In genomic region chr5:66523681-66524503, GRCm38 (mm10) we compare ENCODE assay signal across 9 mouse cellular contexts.
DNase-seq lines count a peak whose midpoint lies in the region; ATAC-seq and TF ChIP-seq lines count a peak whose summit lies in the region.
"Had no signal": no experiment of that assay in that cellular context is flagged by ENCODE, and none has a peak within 500 bp of the region (broad histone marks: within the 10 kb centered on the region; RNA-seq: fewer than 3 reads in every experiment).

No protein-coding gene starts in this region.

- WGBS in lung, embryonic 14.5 days, result 53% methylated on average over 16 of the region's 16 CpGs

- no peak overlapping the region for H3K4me3 ChIP-seq in lung, embryonic 14.5 days (ENCODE audit: low read depth, low read length)
- H3K4me3 ChIP-seq in embryonic fibroblast, embryonic 13.5 days (ENCODE audit: insufficient read depth, low read length), result no peak overlapping the region
- H3K4me3 ChIP-seq: megakaryocyte, embryonic 14.5 days had no signal

- no peak for ATAC-seq in CD4-positive, CD25-positive, alpha-beta regulatory T cell, adult 4 months
- no peak for ATAC-seq in lung, embryonic 14.5 days (ENCODE audit: insufficient read depth)
- peak; percentile 97 for ATAC-seq in megakaryocyte progenitor cell, adult 5-6 weeks (replicated peaks; ENCODE audit: poor library complexity)

- H3K9ac ChIP-seq in lung, embryonic 14.5 days, result no peak overlapping the region

- H3K9me3 ChIP-seq in lung, embryonic 14.5 days (ENCODE audit: low read depth, low read length), result no peaks in the 10 kb centered on the region
- H3K9me3 ChIP-seq: megakaryocyte, embryonic 14.5 days had no signal

- no peak for TF ChIP-seq POLR2A in embryonic fibroblast, embryonic 13.5 days (IDR thresholded peaks at IDR 0.05; ENCODE audit: low read depth, low read length)

- TF ChIP-seq CTCF in lung, embryonic 14.5 days (IDR thresholded peaks at IDR 0.05; ENCODE audit: low read depth), result no peak
- no peak for TF ChIP-seq CTCF in embryonic fibroblast, embryonic 13.5 days (IDR thresholded peaks at IDR 0.05; ENCODE audit: borderline replicate concordance, insufficient read depth, low read length)

- H3K36me3 ChIP-seq in lung, embryonic 14.5 days (ENCODE audit: insufficient read depth), result no peaks in the 10 kb centered on the region

- H3K4me2 ChIP-seq in lung, embryonic 14.5 days, result no peak overlapping the region; the same call in 1 of the 2 replicates

- H3K27me3 ChIP-seq in lung, embryonic 14.5 days (ENCODE audit: insufficient read depth, low read length), result no peaks in the 10 kb centered on the region

- peak overlapping the region; percentile 42; the same call in 1 of the 2 replicates for H3K27ac ChIP-seq in lung, embryonic 14.5 days (ENCODE audit: low read depth)
- H3K27ac ChIP-seq in embryonic fibroblast, embryonic 13.5 days (ENCODE audit: insufficient read depth, low read length), result peak overlapping the region; percentile 85

- DNase-seq in CD4-positive, CD25-positive, alpha-beta regulatory T cell, adult 2 months (ENCODE audit: low read depth, low spot score), result peak; percentile 17
- peak; percentile 53 for DNase-seq in lung, embryonic 14.5 days
- no peak for DNase-seq in lung, postnatal 10 days
- DNase-seq in urinary bladder, postnatal 10 days (ENCODE audit: low spot score), result no peak
- DNase-seq in gastrocnemius, postnatal 4 days (ENCODE audit: low spot score in 2 of 2), result no peak

- H3K4me1 ChIP-seq in lung, embryonic 14.5 days (ENCODE audit: insufficient read depth), result peaks cover 12% of the 10 kb centered on the region; the same call in 1 of the 2 replicates
- peaks cover 36% of the 10 kb centered on the region for H3K4me1 ChIP-seq in embryonic fibroblast, embryonic 13.5 days (ENCODE audit: control insufficient read depth, insufficient read depth, low read length)
- H3K4me1 ChIP-seq: megakaryocyte, embryonic 14.5 days had no signal

Comparison
In these comparisons a context has a peak if more than half of its experiments do, and no peak if none do; other contexts are left out.
1. DNase-seq: peak in CD4-positive, CD25-positive, alpha-beta regulatory T cell, adult 2 months (single experiment) and lung, embryonic 14.5 days (single experiment); none in lung, postnatal 10 days (single experiment), urinary bladder, postnatal 10 days (single experiment) and gastrocnemius, postnatal 4 days (0 of 2).